Mouse (Mus musculus) heart, embryonic 14.5 days (tissue): ENCODE data around the gene Acbd3. TPM values are rescaled to one million over a fixed set of nuclear protein-coding genes. Genes with fewer than 3 reads are reported as not detected.

ENCODE experiments used
- ATAC-seq: fragments of 200-750 bp; cut with Nextera tagmentation; 2 replicates; pipeline ENCODE4 v1.8.0; 2017; ENCODE audit warnings: low read depth, moderate TSS enrichment; ENCODE audit not compliant: insufficient number of reproducible peaks, insufficient read depth, low FRiP score
- H3K27ac ChIP-seq, 2 experiments: fragments of 200-500 bp in 1 of 2; fragments of 300-500 bp in 1 of 2; sonication (generic) in 1 of 2; replicated peaks in 1 of 2; 2 replicates each; pipeline ENCODE4 v1.5.1; 2012 to 2014; ENCODE audit warnings: low read depth in 2 of 2, low read length in 2 of 2, control low read depth in 1 of 2, mild to moderate bottlenecking in 1 of 2, mixed read lengths in 1 of 2; ENCODE audit not compliant: control insufficient read depth in 1 of 2, insufficient read depth in 1 of 2
- H3K27me3 ChIP-seq: fragments of 300-500 bp; sonication (generic); 2 replicates; pipeline ENCODE4 v1.6.1; 2014; ENCODE audit warnings: mild to moderate bottlenecking, low read length, control low read depth; ENCODE audit not compliant: control insufficient read depth, insufficient read depth
- H3K36me3 ChIP-seq: fragments of 300-500 bp; sonication (generic); 2 replicates; pipeline ENCODE4 v1.6.1; 2014; ENCODE audit warnings: mild to moderate bottlenecking, control low read depth, low read length, mixed read lengths; ENCODE audit not compliant: control insufficient read depth, insufficient read depth
- H3K4me1 ChIP-seq, 2 experiments: fragments of 200-500 bp in 1 of 2; fragments of 300-500 bp in 1 of 2; sonication (generic) in 1 of 2; 2 replicates each; pipeline ENCODE4 v1.6.1; 2012 to 2014; ENCODE audit warnings: low read length in 2 of 2, control low read depth in 1 of 2, mixed read lengths in 1 of 2; ENCODE audit not compliant: control insufficient read depth in 2 of 2, insufficient read depth in 2 of 2
- H3K4me2 ChIP-seq: fragments of 300-500 bp; sonication (generic); 2 replicates; pipeline ENCODE4 v1.6.1; 2014; ENCODE audit warnings: mild to moderate bottlenecking, low read length
- H3K4me3 ChIP-seq, 2 experiments: fragments of 200-500 bp in 1 of 2; fragments of 300-500 bp in 1 of 2; sonication (generic) in 1 of 2; 2 replicates each; pipeline ENCODE4 v1.5.1; 2012 to 2014; ENCODE audit warnings: low read length in 2 of 2, mild to moderate bottlenecking in 2 of 2, control low read depth in 1 of 2, low read depth in 1 of 2, moderate library complexity in 1 of 2; ENCODE audit not compliant: control insufficient read depth in 1 of 2, insufficient read depth in 1 of 2
- H3K9ac ChIP-seq: fragments of 300-500 bp; sonication (generic); 2 replicates; pipeline ENCODE4 v1.6.1; 2014; ENCODE audit warnings: mild to moderate bottlenecking, low read length
- H3K9me3 ChIP-seq: fragments of 300-500 bp; sonication (generic); 2 replicates; pipeline ENCODE4 v1.6.1; 2016; ENCODE audit warnings: low read length, control low read depth; ENCODE audit not compliant: control insufficient read depth
- WGBS: fragments of 180-500 bp; shearing (Covaris S2); extraction: QIAGEN DNeasy Blood & Tissue Kit; methylation state at CpG from one replicate; pipeline ENCODE4 v1.1.7; 2014; 5-methylcytosine and 5-hydroxymethylcytosine counted together
- polyA plus RNA-seq: library from polyadenylated mRNA; unstranded; fragments of >200 nt; fragmentation: Nextera tagmentation; extraction: Ambion mirVana; gene quantifications from 2 replicates; pipeline ENCODE4 v1.2.1, GENCODE M21; 2014

Acbd3 gene
- polyA plus RNA-seq, 1 experiment from 2014 or later, result 23.7 TPM

- no peaks in the 10 kb centered on the region for H3K27me3 ChIP-seq
- H3K36me3 ChIP-seq, result peaks cover 7% of the 10 kb centered on the region
- no peak overlapping the region for H3K27ac ChIP-seq
- no peak for ATAC-seq
- H3K4me1 ChIP-seq, result peaks cover 4 to 32% of the 10 kb centered on the region in 2 experiments
- no peak overlapping the region for H3K4me2 ChIP-seq
- no peak overlapping the region for H3K4me3 ChIP-seq
- no peaks in the 10 kb centered on the region for H3K9me3 ChIP-seq
- no peak overlapping the region for H3K9ac ChIP-seq
- WGBS, result 81% methylated on average over 3 of the region's 3 CpGs
These were observed 3.4 kb downstream of the Acbd3 start for GRCm38 (mm10) chr1:180729231-180729630.

DNA sequence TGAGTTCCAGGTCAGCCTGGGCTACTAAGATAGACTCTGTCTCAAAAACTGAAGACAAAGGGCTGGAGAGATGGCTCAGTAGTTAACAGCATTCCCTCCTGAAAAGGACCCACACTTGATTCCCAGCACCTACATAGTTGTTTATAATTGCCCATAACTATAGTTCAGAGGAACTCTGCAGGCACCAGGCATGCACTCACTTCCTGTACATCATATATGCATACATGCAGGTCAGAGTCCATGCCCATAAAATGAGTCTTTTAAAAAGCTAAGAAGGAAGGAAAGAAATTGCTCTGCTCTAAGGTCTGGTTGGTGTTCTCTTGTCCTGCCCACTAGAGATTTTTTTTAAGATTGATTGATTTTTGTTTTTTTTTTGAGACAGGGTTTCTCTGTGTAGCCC lies 22.0 kb downstream of the Acbd3 start:
- no peak overlapping the region for H3K27ac ChIP-seq
- no peaks in the 10 kb centered on the region for H3K9me3 ChIP-seq
- peaks cover 85% of the 10 kb centered on the region for H3K36me3 ChIP-seq
- H3K4me2 ChIP-seq, result no peak overlapping the region
- no peaks in the 10 kb centered on the region for H3K27me3 ChIP-seq
- no peak overlapping the region for H3K9ac ChIP-seq
- H3K4me3 ChIP-seq, result no peak overlapping the region
- ATAC-seq, result no peak
- H3K4me1 ChIP-seq, result no peaks in the 10 kb centered on the region

GRCm38 (mm10) chr1:180752115-180752514 lies 26.3 kb downstream of the Acbd3 start:
- ATAC-seq, result no peak

GRCm38 (mm10) chr1:180754376-180754775 lies 28.5 kb downstream of the Acbd3 start:
- H3K4me2 ChIP-seq, result no peak overlapping the region
- no peaks in the 10 kb centered on the region for H3K9me3 ChIP-seq
- no peak overlapping the region for H3K27ac ChIP-seq
- H3K4me1 ChIP-seq, result no peaks in the 10 kb centered on the region
- no peak overlapping the region for H3K9ac ChIP-seq
- no peak overlapping the region for H3K4me3 ChIP-seq
- peaks cover 48% of the 10 kb centered on the region for H3K36me3 ChIP-seq
- 87% methylated on average over 8 of the region's 8 CpGs for WGBS
- ATAC-seq, result no peak
- H3K27me3 ChIP-seq, result no peaks in the 10 kb centered on the region

More at GRCm38 (mm10) chr1:180752115-180752514, 26.3 kb downstream of the Acbd3 start:
- Histone ChIP-seq H3K4me3 (no peak overlapping the region), H3K9ac (no peak overlapping the region), H3K4me1 (no peaks in the 10 kb centered on the region), H3K9me3 (no peaks in the 10 kb centered on the region), H3K27me3 (no peaks in the 10 kb centered on the region), H3K4me2 (no peak overlapping the region), H3K36me3 (peaks cover 70% of the 10 kb centered on the region), H3K27ac (no peak overlapping the region)
- WGBS, result 91% methylated on average over 11 of the region's 11 CpGs

- Histone ChIP-seq H3K27me3 (no peaks in the 10 kb centered on the region), H3K4me3 (no peak overlapping the region), H3K27ac (no peak overlapping the region), H3K36me3 (peaks cover 39% of the 10 kb centered on the region), H3K4me1 (no peaks in the 10 kb centered on the region), H3K4me2 (no peak overlapping the region), H3K9me3 (no peaks in the 10 kb centered on the region), H3K9ac (no peak overlapping the region)
- 85% methylated on average over 2 of the region's 2 CpGs for WGBS
- ATAC-seq, result no peak
These were observed 30.9 kb downstream of the Acbd3 start for GRCm38 (mm10) chr1:180756711-180757110.

GRCm38 (mm10) chr1:180757252-180757955 lies 31.6 kb downstream of the Acbd3 start:
- WGBS, result 90% methylated on average over 3 of the region's 3 CpGs
- no peak for ATAC-seq

DNA sequence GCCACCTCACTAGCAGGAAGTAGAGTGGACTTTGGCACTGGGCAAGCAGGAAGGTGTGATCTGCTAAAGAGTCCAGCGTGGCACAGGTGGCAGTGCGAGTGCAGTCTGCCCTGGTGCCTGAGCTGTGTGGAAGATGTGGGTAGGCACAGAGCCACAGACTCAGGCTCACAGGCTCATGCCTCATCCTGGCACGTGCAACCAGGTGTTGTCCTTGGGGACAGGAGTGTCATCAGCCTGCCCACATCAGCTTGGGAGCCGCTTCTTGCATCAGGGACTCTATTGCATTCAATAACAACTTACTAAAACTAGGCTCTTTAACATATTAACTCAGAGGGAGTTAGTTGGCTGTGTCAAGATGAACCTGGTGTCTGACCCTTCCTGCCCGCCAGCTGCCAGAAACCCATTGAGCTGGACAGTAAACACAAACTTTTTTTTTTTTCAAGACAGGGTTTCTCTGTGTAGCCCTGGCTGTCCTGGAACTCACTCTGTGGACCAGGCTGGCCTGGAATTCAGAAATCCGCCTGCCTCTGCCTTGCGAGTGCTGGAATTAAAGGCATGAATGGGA lies 32.2 kb downstream of the Acbd3 start:
- H3K27ac ChIP-seq, result no peak overlapping the region
- peaks cover 25% of the 10 kb centered on the region for H3K36me3 ChIP-seq
- no peaks in the 10 kb centered on the region for H3K4me1 ChIP-seq
- no peaks in the 10 kb centered on the region for H3K9me3 ChIP-seq
- no peak overlapping the region for H3K4me3 ChIP-seq
- no peak for ATAC-seq
- 87% methylated on average over 7 of the region's 7 CpGs for WGBS
- no peak overlapping the region for H3K4me2 ChIP-seq
- H3K9ac ChIP-seq, result no peak overlapping the region
- 0 out of 2 replicates have a peak, but pooled peaks cover 7% of the 10 kb centered on the region for H3K27me3 ChIP-seq

More at GRCm38 (mm10) chr1:180757252-180757955, 31.6 kb downstream of the Acbd3 start:
- H3K27ac ChIP-seq, result no peak overlapping the region
- no peaks in the 10 kb centered on the region for H3K9me3 ChIP-seq
- 0 out of 2 replicates have a peak, but pooled peaks cover under 1% of the 10 kb centered on the region for H3K27me3 ChIP-seq
- peaks cover 32% of the 10 kb centered on the region for H3K36me3 ChIP-seq
- no peak overlapping the region for H3K4me2 ChIP-seq
- H3K9ac ChIP-seq, result no peak overlapping the region
- no peaks in the 10 kb centered on the region for H3K4me1 ChIP-seq
- H3K4me3 ChIP-seq, result no peak overlapping the region
